Mouse (Mus musculus): ENCODE results near the gene Olfr149. TPM values are rescaled to one million over a fixed set of nuclear protein-coding genes. Genes with fewer than 3 reads are reported as not detected.
"Not testable (repeated sequence)": the region's sequence is repeated elsewhere in the genome, so short reads cannot be mapped to it uniquely, and the experiment has no call there.

Gene Olfr149
- not detected in 2 replicates for polyA plus RNA-seq (2015; fragmentation: Nextera tagmentation; extraction: Ambion mirVana)

DNA sequence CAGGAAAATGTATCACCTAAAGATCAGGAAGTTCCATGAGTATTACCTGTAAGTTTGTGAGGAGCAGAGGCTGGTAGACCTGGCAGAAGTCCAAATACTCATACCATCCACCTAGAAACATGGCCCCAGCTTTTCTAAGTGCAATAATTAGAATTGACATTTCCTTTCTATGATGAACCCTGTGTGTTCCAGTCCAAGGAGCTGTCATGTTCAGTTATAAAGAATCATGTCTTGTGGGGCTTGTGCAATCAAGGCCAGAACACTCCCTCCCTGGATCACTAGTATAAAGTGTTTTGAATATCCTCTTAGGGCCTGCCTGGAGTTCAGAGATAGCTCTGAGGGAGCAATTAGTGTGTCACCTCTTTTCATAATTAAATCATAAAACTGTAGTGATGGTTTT is at the start of gene Olfr149:
Olfr149 (minus strand) TSS at position 101 of the 400 bp plus-strand sequence.
- Histone ChIP-seq H3K9ac (no peak within 1 kb of the TSS), H3K4me1 (no peaks in the 10 kb centered on the region), H3K36me3 (replicated peaks) (no peaks in the 10 kb centered on the region), H3K27me3 (replicated peaks) (no peaks in the 10 kb centered on the region), H3K9me3 (no peaks in the 10 kb centered on the region), H3K4me3 (no peak within 1 kb of the TSS), H3K27ac (no peak within 1 kb of the TSS), H3K4me2 (no peak within 1 kb of the TSS)
- ATAC-seq (replicated peaks): no peak

DNA sequence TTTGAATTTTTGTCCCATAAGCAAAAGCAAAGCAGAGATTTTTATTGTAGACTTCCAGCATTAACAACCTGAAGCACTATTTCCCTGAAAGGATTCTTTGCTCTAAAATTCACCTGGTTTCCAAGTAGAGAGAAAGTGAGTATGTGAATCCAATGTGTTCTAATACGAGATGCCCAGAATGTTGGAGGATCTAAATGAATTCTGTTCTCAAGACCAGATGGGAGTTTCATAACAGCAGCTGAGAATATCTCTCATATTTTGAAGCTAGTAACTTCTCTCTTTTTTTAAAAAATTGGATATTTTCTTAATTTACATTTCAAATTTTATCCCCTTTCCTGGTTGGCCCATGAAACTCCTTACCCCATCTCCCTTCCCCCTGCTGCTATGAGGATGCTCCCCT is 39.5 kb upstream of the Olfr149 start:
- no peaks in the 10 kb centered on the region for H3K9me3 ChIP-seq
- ATAC-seq (replicated peaks): no peak
- WGBS: 93% methylated on average over 1 of the region's 1 CpGs
- H3K4me3 ChIP-seq: no peak overlapping the region
- H3K36me3 ChIP-seq (replicated peaks): no peaks in the 10 kb centered on the region
- H3K4me1 ChIP-seq: no peaks in the 10 kb centered on the region
- H3K27ac ChIP-seq: no peak overlapping the region
- H3K4me2 ChIP-seq: no peak overlapping the region
- no peak overlapping the region for H3K9ac ChIP-seq
- H3K27me3 ChIP-seq (replicated peaks): no peaks in the 10 kb centered on the region

DNA sequence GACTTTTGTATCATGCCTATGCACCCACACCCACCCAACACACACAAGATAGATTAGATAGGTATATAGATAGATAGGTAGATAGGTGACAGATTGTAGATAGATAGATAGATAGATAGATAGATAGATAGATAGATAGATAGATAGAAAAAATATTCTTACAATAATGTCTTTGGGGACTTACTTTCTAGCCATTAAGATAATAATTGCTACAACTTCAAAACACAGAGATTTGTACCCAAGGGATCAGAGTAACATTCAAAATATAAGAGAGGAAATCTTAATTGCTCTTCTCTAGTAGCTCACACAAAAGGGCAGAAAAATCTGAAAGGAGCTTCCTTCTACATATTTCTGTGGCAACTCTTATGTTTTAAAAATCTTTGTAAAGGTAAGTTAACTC is 39.0 kb upstream of the Olfr149 start, which contains the start of gene Olfr967:
Olfr967 (plus strand) TSS at position 301 of the 400 bp plus-strand sequence.
- Histone ChIP-seq H3K4me2 (no peak within 1 kb of the TSS), H3K9ac (no peak within 1 kb of the TSS), H3K4me1 (no peaks in the 10 kb centered on the region), H3K36me3 (replicated peaks) (no peaks in the 10 kb centered on the region), H3K9me3 (no peaks in the 10 kb centered on the region), H3K4me3 (no peak within 1 kb of the TSS), H3K27ac (no peak within 1 kb of the TSS), H3K27me3 (replicated peaks) (no peaks in the 10 kb centered on the region)
- no peak for ATAC-seq (replicated peaks)

DNA sequence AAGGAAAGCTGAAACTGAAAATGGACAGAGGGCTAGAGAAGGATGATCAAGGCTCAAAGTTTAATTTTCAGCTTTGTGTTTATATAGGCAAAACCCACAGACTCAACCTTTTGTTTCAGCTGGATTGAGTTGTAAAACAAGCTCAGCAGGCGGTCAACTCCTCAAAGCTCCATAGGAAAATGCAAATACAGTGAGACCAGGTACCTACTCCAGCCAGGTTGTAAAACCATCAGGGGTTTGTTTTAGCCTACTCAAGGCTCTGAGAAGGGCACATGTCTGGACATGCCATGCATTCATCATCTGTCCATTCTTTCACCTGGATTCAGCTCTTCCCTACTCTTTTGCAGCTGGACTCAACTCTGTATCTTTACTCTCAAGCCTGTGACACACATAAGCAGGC is 33.8 kb upstream of the Olfr149 start:
- no peak overlapping the region for H3K27ac ChIP-seq
- no peaks in the 10 kb centered on the region for H3K27me3 ChIP-seq (replicated peaks)
- no peak overlapping the region for H3K9ac ChIP-seq
- H3K4me3 ChIP-seq: no peak overlapping the region
- no peak for ATAC-seq (replicated peaks)
- no peaks in the 10 kb centered on the region for H3K9me3 ChIP-seq
- H3K4me2 ChIP-seq: no peak overlapping the region
- 97% methylated on average over 1 of the region's 1 CpGs for WGBS
- H3K36me3 ChIP-seq (replicated peaks): no peaks in the 10 kb centered on the region
- no peaks in the 10 kb centered on the region for H3K4me1 ChIP-seq

DNA sequence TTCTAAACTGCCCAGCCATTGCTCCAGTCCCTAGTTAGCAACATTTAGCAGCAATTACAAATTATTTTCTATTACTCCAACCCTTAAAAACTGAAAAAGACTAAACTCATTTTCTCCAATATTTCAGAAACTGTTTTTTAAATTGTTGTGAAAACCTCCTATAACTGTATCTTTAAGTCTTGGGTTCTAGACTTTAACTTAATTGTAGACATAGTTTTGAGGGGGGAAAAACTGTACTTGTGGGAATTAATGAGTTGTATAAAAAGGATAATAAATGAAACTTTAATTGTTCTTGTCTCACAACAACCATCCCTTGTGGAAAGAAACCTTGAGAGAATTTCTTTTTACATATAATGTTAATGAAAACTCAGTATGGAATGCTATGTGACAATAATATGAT is 23.8 kb upstream of the Olfr149 start, which contains the start of gene Olfr150:
Olfr150 (plus strand) TSS at position 301 of the 400 bp plus-strand sequence.
- Histone ChIP-seq H3K4me1 (no peaks in the 10 kb centered on the region), H3K4me3 (no peak within 1 kb of the TSS), H3K27ac (no peak within 1 kb of the TSS), H3K36me3 (replicated peaks) (no peaks in the 10 kb centered on the region), H3K4me2 (no peak within 1 kb of the TSS), H3K27me3 (replicated peaks) (no peaks in the 10 kb centered on the region), H3K9me3 (no peaks in the 10 kb centered on the region), H3K9ac (no peak within 1 kb of the TSS)
- no peak for ATAC-seq (replicated peaks)

DNA sequence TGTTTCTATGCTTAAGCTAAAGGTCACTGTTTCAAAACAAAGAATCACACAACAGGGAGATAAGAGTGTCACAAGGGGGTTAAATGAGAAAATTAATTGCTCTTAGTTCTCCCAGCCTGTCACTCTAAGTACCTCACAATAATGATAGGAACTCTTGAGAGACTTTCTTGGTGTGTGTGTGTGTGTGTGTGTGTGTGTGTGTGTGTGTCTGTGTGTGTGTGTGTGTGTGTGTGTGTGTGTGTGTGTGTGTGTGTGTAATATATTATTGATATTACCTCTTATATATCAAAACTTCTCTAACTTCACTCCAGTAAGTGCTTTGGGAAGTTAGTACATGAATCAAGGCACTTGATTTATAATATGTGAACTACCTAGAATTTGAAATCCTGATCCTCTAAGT is 4.1 kb upstream of the Olfr149 start, which contains the start of gene Olfr965:
Olfr965 (plus strand) TSS at position 301 of the 400 bp plus-strand sequence.
- no peaks in the 10 kb centered on the region for H3K9me3 ChIP-seq
- no peak within 1 kb of the TSS for H3K4me3 ChIP-seq
- no peak within 1 kb of the TSS for H3K4me2 ChIP-seq
- H3K27me3 ChIP-seq (replicated peaks): no peaks in the 10 kb centered on the region
- no peak for ATAC-seq (replicated peaks)
- H3K4me1 ChIP-seq: no peaks in the 10 kb centered on the region
- no peak within 1 kb of the TSS for H3K9ac ChIP-seq
- no peak within 1 kb of the TSS for H3K27ac ChIP-seq
- H3K36me3 ChIP-seq (replicated peaks): no peaks in the 10 kb centered on the region

DNA sequence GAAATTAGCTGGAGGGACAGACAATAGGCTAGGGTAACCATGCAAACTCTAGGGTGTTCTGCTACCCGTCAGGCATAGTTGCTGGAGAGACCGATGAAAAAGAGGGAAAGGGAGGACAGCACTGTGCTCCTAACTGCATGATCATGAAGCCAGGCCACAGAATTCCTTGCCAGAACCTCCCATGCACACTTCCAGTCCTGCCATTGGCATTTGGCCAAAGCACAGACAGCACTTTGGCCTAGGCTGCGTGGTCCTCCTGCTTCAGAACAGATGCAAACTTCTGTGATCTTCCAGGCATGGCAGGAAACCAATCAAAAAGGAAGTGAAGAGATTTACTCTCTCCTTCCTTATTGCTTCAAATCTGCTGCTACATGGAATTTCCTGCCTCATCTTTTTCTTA is 2.0 kb upstream of the Olfr149 start:
- no peaks in the 10 kb centered on the region for H3K9me3 ChIP-seq
- no peaks in the 10 kb centered on the region for H3K36me3 ChIP-seq (replicated peaks)
- no peak overlapping the region for H3K4me3 ChIP-seq
- H3K27ac ChIP-seq: no peak overlapping the region
- H3K4me2 ChIP-seq: no peak overlapping the region
- no peaks in the 10 kb centered on the region for H3K27me3 ChIP-seq (replicated peaks)
- no peak overlapping the region for H3K9ac ChIP-seq
- H3K4me1 ChIP-seq: no peaks in the 10 kb centered on the region
- ATAC-seq (replicated peaks): no peak
- WGBS: 70% methylated on average over 3 of the region's 3 CpGs

DNA sequence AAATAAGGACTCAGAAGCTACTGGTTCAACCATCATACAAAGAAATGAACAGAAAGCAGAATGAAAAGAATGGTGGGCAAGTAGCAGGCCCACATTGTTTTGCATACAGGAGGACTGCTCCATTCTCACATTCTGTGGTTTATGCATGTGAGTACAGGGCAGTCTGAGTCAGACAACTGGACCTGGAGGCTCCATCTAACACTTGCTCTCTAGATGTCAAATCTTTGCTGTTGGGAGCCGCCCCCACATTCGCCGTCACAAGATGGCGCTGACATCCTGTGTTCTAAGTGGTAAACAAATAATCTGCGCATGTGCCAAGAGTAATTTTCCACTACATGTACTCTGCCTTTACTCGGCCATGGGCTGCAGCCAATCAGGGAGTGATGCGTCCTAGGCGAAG is 5.8 kb downstream of the Olfr149 start:
- H3K27me3 ChIP-seq (replicated peaks); H3K4me3 ChIP-seq; H3K36me3 ChIP-seq (replicated peaks); H3K4me2 ChIP-seq; H3K27ac ChIP-seq; H3K9ac ChIP-seq; ATAC-seq (replicated peaks); H3K9me3 ChIP-seq; H3K4me1 ChIP-seq: not testable (repeated sequence)
- WGBS: 84% methylated on average over 8 of the region's 8 CpGs

DNA sequence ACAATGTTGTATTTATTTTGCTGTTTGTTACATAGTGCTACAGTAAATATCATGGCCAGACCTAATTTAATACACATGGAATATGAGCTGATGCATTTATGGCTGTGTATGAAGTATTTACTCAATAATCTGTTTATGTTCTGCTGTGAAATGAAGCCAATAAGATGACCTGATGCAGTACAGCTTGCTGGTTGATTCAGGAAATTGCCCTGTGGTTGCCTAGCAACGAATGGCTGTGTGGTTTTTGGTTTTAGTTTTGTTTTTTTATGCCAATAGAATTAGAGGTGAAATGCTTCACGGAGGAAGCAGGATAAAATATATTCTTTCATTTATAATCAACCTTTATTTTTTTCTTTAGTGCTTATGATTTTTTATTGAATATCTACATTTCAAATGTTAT is 27.6 kb downstream of the Olfr149 start:
- H3K27ac ChIP-seq: no peak overlapping the region
- H3K4me2 ChIP-seq: no peak overlapping the region
- no peaks in the 10 kb centered on the region for H3K9me3 ChIP-seq
- no peaks in the 10 kb centered on the region for H3K27me3 ChIP-seq (replicated peaks)
- H3K4me3 ChIP-seq: no peak overlapping the region
- no peaks in the 10 kb centered on the region for H3K4me1 ChIP-seq
- no peak overlapping the region for H3K9ac ChIP-seq
- WGBS: 58% methylated on average over 2 of the region's 2 CpGs
- ATAC-seq (replicated peaks): peak; percentile 74
- H3K36me3 ChIP-seq (replicated peaks): no peaks in the 10 kb centered on the region

DNA sequence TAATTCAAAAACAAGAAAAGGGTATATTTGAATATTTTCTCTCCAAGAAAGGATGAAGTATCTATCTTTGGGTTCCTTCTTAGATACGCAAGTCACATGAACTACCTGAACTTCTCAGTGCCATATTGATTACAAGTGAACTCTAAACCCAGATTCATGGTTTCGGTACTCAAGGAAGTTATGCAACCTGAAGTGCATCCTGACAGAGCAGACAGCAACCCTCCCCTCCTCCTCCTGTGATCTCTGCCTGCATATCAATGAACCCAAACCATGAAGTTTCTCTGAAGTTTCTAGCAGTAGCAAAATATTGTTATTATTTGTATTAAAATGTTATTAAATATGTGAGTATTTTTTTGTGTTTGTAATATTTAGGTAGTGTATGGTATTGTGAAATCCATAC is 28.4 kb downstream of the Olfr149 start:
- H3K4me2 ChIP-seq: no peak overlapping the region
- no peaks in the 10 kb centered on the region for H3K9me3 ChIP-seq
- H3K27ac ChIP-seq: no peak overlapping the region
- WGBS: 91% methylated on average over 2 of the region's 2 CpGs
- H3K9ac ChIP-seq: no peak overlapping the region
- H3K36me3 ChIP-seq (replicated peaks): no peaks in the 10 kb centered on the region
- no peaks in the 10 kb centered on the region for H3K27me3 ChIP-seq (replicated peaks)
- H3K4me1 ChIP-seq: no peaks in the 10 kb centered on the region
- no peak for ATAC-seq (replicated peaks)
- no peak overlapping the region for H3K4me3 ChIP-seq

DNA sequence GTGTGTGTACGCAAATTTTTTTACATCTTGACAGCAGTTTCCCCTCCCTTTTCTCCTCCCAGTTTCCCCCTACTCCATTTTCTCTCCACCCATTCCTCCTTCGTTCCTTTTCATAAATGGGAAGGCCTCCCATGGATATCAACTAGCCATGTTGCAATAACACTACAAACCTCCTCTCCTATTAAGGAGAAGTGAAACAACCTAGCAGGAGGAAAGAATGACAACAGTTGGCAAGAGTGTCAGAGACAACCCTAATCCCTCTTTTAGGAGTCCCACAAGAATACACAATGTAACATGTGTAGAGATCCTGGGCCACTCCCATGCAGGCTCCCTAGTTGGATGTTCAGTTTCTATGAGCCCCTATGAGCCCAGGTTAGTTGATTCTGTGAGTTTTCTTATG is 32.1 kb downstream of the Olfr149 start:
- no peak overlapping the region for H3K4me2 ChIP-seq
- no peak overlapping the region for H3K27ac ChIP-seq
- H3K4me1 ChIP-seq: no peaks in the 10 kb centered on the region
- no peak for ATAC-seq (replicated peaks)
- no peaks in the 10 kb centered on the region for H3K9me3 ChIP-seq
- H3K36me3 ChIP-seq (replicated peaks): no peaks in the 10 kb centered on the region
- H3K27me3 ChIP-seq (replicated peaks): no peaks in the 10 kb centered on the region
- no peak overlapping the region for H3K9ac ChIP-seq
- H3K4me3 ChIP-seq: no peak overlapping the region
- 88% methylated on average over 2 of the region's 2 CpGs for WGBS

DNA sequence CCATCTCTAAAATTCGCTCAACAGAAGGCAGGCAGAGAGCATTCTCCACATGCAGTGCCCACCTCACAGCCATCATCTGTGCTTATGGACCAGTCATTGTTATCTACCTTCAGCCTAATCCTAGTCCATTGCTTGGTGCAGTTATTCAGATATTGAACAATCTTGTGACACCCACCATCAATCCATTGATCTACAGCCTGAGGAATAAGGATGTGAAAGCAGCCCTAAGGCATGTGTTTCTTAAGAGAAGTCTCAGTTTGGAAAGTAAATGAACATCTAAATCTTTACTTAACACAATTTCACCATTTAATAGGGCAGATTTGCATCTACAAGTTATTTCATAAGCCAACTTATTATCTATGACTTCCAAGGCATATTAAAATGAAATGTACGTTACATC is 37.2 kb downstream of the Olfr149 start:
- WGBS: 85% methylated on average over 2 of the region's 2 CpGs
- no peaks in the 10 kb centered on the region for H3K36me3 ChIP-seq (replicated peaks)

DNA sequence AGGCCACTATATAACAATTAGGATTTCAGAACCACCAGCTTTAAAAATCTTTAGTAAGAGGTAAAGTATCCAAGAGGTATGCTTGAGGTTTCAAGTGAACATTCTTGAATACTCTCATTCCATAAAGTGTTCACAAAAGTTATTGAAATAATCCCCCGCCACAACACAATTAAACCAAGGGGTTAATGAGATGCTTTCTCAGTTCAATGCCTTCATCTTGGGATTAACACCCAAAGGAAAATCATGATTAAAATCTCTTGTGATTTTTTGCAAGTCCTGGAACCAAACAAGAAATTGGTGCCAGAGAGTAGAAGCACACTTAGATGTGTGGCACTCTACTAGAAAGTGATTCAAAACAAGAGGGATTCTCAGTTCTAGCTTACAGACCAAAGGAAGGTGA is 40.0 kb downstream of the Olfr149 start, which contains the start of gene Olfr963:
Olfr963 (plus strand) TSS at position 301 of the 400 bp plus-strand sequence.
- Histone ChIP-seq H3K9me3 (no peaks in the 10 kb centered on the region), H3K9ac (no peak within 1 kb of the TSS), H3K4me3 (no peak within 1 kb of the TSS), H3K27me3 (replicated peaks) (no peaks in the 10 kb centered on the region), H3K36me3 (replicated peaks) (no peaks in the 10 kb centered on the region), H3K4me1 (no peaks in the 10 kb centered on the region), H3K4me2 (no peak within 1 kb of the TSS), H3K27ac (no peak within 1 kb of the TSS)
- no peak for ATAC-seq (replicated peaks)
- WGBS: 84% methylated on average over 1 of the region's 1 CpGs

More for the DNA sequence above, 37.2 kb downstream of the Olfr149 start:
- Histone ChIP-seq H3K27ac (no peak overlapping the region), H3K4me2 (no peak overlapping the region), H3K9me3 (no peaks in the 10 kb centered on the region), H3K9ac (no peak overlapping the region), H3K4me3 (no peak overlapping the region), H3K4me1 (no peaks in the 10 kb centered on the region), H3K27me3 (replicated peaks) (no peaks in the 10 kb centered on the region)
- ATAC-seq (replicated peaks): no peak
